Mouse (Mus musculus) fat pad, adult 2 months (tissue): ENCODE measurements around the gene Zfp646.
A peak's percentile ranks its signal among the peaks of the same experiment; 100 is the strongest.

Experiments
- DNase-seq: peaks from one replicate; pipeline ENCODE4 v3.0.0-alpha.2; 2011; ENCODE audit warnings: low read depth, low spot score; ENCODE audit errors: extremely low read depth

Gene Zfp646

GRCm38 (mm10) chr7:127918203-127918602 is 42.2 kb downstream of the Zfp646 start:
- no peak for DNase-seq

DNA sequence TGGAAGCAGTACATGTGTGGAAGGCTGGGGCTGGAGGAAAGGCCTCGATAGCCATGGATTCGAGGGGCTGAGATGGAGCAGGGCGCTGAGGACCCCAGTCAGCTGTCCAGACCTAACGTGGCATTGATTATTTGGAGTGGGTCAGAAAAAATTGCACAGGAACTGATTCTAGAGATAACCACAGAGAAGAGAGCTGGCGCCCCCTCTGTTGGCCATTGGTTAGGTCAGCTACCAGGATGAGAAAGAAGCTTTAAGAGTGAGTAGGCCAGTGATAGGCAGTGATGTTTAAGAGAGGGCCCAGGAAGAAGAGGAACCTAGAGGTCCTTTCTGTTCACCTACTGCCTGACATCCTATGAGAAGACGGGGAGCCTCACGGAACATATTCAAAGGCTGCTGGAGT is 43.3 kb downstream of the Zfp646 start:
- no peak for DNase-seq

- no peak for DNase-seq
Observed at GRCm38 (mm10) chr7:127921516-127921915, 45.5 kb downstream of the Zfp646 start.

DNA sequence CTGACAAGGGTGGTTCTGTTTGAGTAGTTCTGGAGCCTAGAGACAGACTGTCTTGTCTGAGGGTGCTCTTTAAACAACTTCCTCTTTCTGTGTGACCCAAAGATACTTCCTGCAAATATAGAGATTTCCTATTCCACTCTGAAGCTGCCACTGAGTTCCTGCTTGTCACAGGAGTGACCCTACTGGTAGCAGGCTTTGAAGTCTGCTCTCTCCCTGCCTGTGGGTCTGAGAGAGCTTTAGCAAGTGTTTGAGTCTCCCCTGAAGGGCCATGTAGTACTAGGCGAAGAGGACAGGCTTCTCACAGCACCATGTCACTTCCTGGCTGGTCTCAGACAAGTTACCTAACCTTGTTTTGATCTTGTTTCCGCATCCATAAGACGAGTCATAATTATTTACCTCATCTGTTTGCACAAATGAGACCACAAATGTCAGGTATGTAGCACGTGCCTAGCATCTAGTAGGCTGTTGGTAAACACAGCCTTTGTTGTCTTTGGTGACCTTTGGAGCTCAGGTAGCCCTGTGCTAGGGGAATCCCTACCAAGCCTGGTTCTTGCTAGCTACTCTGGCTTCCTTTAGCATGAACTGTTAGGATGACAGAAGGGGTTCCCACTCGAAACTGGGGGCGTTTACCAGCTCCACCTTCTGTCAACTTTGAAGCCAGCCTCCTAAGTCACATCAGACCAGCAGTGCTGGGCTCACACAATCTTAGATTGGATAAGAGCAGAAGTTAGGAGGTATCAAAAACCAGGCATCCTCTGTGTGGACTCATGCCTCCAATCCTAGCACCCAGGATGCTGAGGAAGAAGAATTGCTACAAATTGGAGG is 46.6 kb downstream of the Zfp646 start:
- DNase-seq: no peak

- no peak for DNase-seq
Observed at GRCm38 (mm10) chr7:127923714-127924113, 47.7 kb downstream of the Zfp646 start.

- DNase-seq: peak; percentile 88
Observed at GRCm38 (mm10) chr7:127925252-127925651, 49.2 kb downstream of the Zfp646 start.

DNA sequence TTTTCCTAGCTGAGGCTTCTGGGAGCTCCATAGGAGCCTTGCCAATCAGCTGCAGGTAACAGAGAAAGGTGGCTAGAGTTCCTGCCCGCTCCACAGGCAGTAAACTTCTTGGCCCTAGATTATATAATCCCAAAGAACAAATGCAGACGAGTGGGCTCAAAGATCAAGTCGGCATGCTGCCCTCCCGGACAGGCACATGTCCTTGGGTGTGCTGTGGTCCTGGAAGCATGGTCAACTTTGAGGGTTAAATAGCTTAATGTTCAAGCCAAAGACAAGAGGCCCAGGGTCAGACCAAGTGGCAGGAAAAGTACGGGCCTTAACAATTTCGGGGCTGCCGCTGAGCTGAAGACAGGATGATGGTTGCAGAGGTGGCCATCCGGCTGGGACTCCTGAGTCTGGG is 50.0 kb downstream of the Zfp646 start:
- DNase-seq: no peak

GRCm38 (mm10) chr7:127926846-127927245 is 50.8 kb downstream of the Zfp646 start:
- no peak for DNase-seq

DNA sequence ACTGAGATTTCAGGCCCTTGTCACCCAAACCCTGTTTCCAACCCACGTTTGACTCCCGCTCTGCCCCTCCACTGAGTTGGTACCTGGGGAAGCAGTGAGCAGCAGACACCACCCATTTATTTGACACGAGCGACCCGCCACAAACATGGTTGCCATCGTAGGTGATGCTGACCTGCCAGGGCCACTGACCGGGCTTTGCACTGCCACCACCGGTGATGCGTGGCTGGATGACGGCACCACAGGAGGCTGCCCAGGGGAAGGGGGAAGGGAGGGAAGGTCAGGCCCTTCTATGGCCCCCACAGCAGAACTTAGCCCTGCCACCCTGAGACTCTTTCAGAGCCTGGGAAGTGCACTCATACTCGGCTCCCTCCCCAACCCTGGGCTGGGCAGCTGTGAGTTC is 51.7 kb downstream of the Zfp646 start:
- DNase-seq: no peak

DNA sequence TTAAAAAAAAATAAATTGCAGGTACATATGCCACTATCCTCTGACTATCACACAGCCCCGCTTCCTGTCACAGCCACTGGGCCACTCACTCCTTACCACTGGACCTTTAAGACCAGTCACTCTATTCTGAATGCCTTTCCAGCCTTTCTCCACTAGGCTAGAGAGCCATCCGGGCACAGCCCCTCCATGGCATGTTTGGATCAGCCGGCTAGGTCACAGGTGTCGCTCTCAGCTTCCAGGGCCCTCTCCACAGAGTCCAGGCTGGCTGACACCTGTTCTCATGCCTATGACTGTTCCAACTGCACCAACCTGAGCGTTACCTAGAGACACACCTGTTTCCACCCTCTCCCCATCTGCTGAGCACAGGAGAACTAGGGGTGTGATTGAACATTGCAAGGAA is 52.6 kb downstream of the Zfp646 start:
- no peak for DNase-seq

DNA sequence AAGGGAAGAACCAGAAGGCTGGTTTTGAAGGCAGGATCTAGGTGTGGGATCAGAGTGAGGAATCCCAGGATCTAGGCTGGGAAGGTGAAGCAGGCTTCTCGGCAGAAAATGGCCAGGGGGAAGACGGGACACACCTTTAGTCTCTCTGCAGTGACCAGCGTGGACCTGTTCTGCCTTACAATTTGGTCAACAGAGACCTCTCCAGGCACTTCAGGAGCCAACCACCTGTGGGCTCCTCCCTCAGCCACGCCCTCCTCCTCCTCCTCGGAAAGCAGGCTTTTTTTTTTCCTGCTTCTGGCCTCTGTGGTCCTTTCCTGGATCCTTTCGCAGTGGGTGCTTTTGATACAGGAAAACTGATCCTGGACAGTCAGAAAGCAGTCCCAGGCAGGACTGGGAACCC is 53.9 kb downstream of the Zfp646 start, which contains the start of gene Prss8:
Gene Prss8 (minus strand): TSS at position 182 of the 400 bp plus-strand sequence.
- DNase-seq: no peak

DNA sequence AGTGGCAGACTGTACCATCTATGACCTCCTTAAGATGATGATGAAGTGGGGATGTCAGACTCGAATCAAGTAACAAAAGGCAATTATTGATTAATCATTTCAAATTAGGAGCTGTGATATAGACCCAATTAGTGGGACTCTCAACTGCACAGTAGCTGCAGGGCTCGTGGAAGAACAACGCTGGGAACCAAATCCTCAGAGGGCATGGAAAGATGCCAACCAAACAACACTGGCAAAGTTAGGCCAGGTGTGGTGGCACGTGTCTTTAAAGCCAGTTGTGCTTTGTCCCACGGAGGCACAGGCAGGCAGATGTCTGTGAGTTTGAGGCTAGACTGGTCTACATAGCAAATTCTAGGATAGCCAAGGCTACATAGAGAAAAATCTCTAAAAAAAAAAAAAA is 54.6 kb downstream of the Zfp646 start:
- DNase-seq: no peak

GRCm38 (mm10) chr7:127931351-127932135 is 55.5 kb downstream of the Zfp646 start:
- no peak for DNase-seq

DNA sequence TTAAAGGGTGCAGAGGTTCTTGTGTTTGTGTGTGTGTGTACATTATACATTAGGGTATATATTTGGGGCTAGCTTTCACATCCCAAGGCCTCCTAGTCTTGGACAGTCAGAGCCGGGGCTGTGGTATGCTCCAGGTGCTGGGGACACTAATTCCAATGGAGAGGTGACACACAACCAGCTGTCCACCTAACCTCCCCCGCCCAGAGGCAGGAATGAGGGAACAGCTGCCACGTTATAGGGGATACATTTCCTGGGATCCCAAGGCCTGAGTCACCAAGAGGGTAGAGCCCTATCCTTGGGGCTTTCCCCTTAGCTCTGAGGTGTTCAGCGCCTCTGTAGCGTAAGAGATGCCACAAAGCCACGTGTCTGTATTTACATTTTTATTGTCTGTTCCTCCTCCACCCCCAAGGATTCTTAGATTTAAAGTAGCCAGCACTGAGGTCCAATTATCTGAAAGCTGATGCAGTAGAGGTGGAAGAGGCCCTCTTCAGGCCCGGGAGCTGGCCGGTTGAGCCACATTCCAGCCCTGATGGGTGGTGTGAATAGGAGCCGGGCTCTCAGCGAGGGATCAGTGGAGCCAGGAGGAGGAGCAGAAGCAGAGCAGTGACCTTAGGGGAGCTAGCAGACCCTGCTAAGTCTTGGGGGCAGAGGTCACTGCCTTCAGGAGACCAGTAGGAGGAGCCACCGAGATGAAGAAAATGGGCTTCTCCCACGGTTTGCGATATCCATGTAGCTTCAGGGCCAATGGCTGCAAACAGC is 56.4 kb downstream of the Zfp646 start:
- DNase-seq: no peak

GRCm38 (mm10) chr7:127934075-127934474 is 58.1 kb downstream of the Zfp646 start:
- DNase-seq: no peak

GRCm38 (mm10) chr7:127935028-127935722 is 59.2 kb downstream of the Zfp646 start:
- no peak for DNase-seq
